Mouse (Mus musculus): ENCODE measurements at regions not wholly inside any gene's neighbourhood (a gene's known extent, or its start where the extent isn't known, plus 50 kb on each side); places are given as distances from the start of the nearest gene placed in this dataset.

GRCm38 (mm10) chr3:56740902-56741301 lies 557.4 kb upstream of the Nbea start:
- TF ChIP-seq ZC3H11A (IDR thresholded peaks at IDR 0.05; ENCODE audit: borderline replicate concordance, low read depth, low read length) (no peak), MAFK (IDR thresholded peaks at IDR 0.05; ENCODE audit: insufficient read depth, low read depth, low read length) (no peak), ZNF384 (IDR thresholded peaks at IDR 0.05; ENCODE audit: low read depth, low read length) (no peak), CHD2 (IDR thresholded peaks at IDR 0.05; ENCODE audit: low read depth, low read length) (no peak)

Measured in ES-E14 (cell line).